Mouse (Mus musculus) bone marrow, adult 2 months (tissue): ENCODE data around the gene Larp1b.

Experiments used
- CTCF ChIP-seq: fragments of 200-500 bp; IDR thresholded peaks from 2 replicates; pipeline ENCODE4 v1.5.1; 2011; ENCODE audit warnings: low read length, control low read depth; ENCODE audit not compliant: control insufficient read depth, insufficient read depth
- POLR2A ChIP-seq: fragments of 200-500 bp; IDR thresholded peaks from 2 replicates; pipeline ENCODE4 v1.6.1; 2011; ENCODE audit warnings: low read depth, mild to moderate bottlenecking, control low read depth, low read length, borderline replicate concordance; ENCODE audit not compliant: control insufficient read depth

DNA sequence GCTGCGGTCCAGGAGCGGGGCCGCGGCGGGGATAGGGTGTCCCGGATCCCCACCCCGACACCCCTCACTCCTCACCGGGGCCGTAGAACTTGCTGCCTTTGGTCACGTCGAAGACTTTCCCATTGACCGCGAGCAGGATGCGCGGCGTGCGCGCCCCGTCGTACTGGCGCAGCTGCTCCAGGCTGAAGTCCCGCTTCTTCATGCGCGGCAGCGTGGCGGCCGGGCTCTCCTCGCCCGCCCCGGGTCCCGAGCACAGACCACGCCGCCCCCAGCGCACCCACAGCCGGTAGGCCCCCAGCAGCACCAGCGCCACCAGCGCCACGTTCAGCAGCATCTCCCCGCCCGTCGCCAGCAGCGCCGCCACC lies 132.9 kb downstream of the Larp1b start:
- TF ChIP-seq CTCF (no peak), POLR2A (no peak)
